In genomic region chr11:106272644-106273310, GRCm38 (mm10) we compare ENCODE assay signal across 1 mouse cellular context.
TF ChIP-seq lines count a peak whose summit lies in the region.

Gene Smarcd2 (minus strand): TSS chr11:106272972.

TF ChIP-seq in MEL, 35 proteins besides CTCF, POLR2A, EP300 and RAD21 (continued from another document):
- TF ChIP-seq E2F4 (IDR thresholded peaks at IDR 0.05; ENCODE audit: borderline replicate concordance, low read depth, low read length) (no peak), CHD2 (IDR thresholded peaks at IDR 0.05; ENCODE audit: low read length) (peak; percentile 95), KAT2A (conservative IDR thresholded peaks at IDR 0.05; ENCODE audit: low read depth, low read length) (peak; percentile 74; the same call in 1 of the 2 replicates), CHD1 (IDR thresholded peaks at IDR 0.05; ENCODE audit: low read depth, low read length) (no peak), GATA1 (IDR thresholded peaks at IDR 0.05; ENCODE audit: low read depth, low read length) (0 out of 2 replicates have a peak, but pooled peaks have one; percentile 16)
